Mouse (Mus musculus) megakaryocyte, embryonic 14.5 days (primary cell): ENCODE results near the gene Usp21.

Experiments
- FLI1 ChIP-seq: IDR thresholded peaks from 2 replicates; pipeline ENCODE4 v1.6.1; 2012; ENCODE audit warnings: low read length, inconsistent platforms, mixed read lengths
- GATA1 ChIP-seq: IDR thresholded peaks from 3 replicates; pipeline ENCODE4 v1.6.1; 2012; ENCODE audit warnings: mixed read lengths, low read length, inconsistent platforms, borderline replicate concordance

- no peak for TF ChIP-seq GATA1
- no peak for TF ChIP-seq FLI1
Measured at GRCm38 (mm10) chr1:171235791-171236190, 52.0 kb downstream of the Usp21 start.
